Mouse (Mus musculus) spleen, postnatal 14 days (tissue): ENCODE results near the gene Mup7.
"Not testable (repeated sequence)": the region's sequence is repeated elsewhere in the genome, so short reads cannot be mapped to it uniquely, and the experiment has no call there.

Source experiments
- DNase-seq, 2 experiments: peaks; one replicate each; pipeline ENCODE4 v3.0.0; 2021 to 2022; ENCODE audit warnings: low spot score in 2 of 2

The Mup7 gene

DNA sequence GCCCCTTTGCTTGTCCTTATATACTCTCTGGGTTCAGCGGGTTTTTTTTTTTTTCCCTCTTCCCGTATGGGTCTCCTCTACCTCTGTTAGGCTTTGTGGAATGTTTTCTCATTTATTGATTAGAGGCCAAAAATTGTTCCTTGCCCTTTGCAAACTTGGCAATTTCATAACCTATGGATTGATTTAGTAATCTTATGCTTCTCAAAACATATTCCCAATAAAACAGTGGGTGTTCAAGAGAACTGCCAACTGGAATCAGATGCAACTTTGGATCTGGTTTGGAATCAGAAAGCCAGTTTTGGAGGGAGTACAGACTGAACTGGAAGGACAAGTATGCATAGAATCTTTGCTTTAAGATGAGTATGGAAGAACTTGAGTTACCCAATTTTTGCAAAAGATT, at the start of gene Mup7:
Mup7 (minus strand) TSS at position 101 of the 400 bp plus-strand sequence.
- DNase-seq, result not testable (repeated sequence)

DNA sequence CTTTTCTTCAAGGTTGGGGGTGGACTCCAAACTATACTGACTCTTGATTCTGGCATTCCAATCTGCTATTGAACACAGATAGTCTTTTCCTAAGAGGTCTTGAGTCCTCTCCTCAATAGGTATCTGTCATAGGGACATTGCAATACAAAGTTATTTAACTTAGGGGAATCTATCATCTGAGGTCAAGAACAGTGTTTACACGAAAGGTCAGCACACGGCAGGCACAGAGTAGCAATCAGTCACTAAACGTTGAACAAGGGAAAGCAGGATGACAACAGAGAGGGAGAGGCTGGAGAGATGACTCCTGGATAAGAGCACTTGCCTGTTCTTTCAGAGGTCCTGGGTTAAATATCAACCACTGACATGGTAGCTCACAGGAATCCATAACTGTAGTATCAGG, 9.6 kb upstream of the Mup7 start:
- DNase-seq, result not testable (repeated sequence)

DNA sequence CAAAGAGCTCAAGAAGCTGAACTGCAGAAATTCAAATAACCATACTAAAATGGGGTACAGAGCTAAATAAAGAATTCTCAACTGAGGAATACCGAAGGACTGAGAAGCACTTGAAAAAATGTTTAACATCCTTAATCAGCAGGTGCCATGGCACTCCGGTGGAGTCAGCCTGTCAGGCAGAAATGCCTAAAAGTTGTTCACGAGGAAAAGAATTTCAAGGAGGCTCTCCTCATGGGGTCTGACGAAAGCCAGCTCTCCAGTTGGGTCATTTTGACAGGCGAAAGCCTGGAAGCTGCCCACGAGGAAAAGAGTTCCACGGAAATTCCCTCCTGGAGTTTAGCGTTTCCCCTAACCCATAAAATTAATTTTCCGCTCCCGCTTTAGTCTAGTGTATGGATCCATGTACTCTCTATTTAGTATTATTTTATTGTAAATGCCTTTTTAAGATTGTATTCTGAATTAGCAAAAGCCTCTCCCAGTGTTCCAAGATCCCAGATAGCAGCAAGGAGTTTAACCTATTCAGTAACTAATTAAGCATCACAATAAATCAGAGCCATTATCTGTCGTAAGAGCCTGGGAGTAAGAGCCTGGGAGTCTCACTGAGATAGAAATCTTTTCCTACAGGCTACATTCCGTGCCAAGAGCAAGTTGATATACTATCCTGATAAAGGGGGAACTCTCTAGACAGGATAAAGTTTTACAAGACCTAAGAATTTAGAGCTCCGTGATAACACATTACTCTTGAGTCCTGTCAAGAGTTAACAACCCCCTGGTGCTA, 40.8 kb downstream of the Mup7 start:
- not testable (repeated sequence) for DNase-seq

DNA sequence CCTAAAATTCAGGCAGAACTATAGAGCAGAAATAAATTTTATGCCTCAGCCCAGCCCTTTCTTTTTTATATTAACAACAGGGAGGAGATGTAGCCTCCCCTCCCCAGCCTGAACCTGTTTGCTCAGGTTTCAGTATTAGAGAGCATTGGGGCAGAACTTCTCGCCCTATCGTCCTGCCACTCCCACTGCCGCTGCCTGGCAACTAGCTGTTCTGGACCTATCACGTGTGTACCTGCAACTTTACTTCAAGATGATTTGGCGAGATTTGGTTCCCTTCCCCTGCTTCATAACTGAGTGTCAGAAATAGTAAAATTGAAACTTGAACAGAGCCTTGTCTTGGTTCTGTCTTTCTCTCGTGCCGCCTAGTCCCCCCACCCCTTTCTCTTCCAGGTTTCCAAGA, 50.1 kb downstream of the Mup7 start:
- not testable (repeated sequence) for DNase-seq
